Mouse (Mus musculus) lung, postnatal 25 days (tissue): ENCODE results near the gene Stk11ip.

Experiments
- DNase-seq: peaks from one replicate; pipeline ENCODE4 v3.0.0; 2022; ENCODE audit warnings: low spot score

The Stk11ip gene

GRCm38 (mm10) chr1:75572776-75573175, 51.4 kb downstream of the Stk11ip start:
- DNase-seq: no peak

- no peak for DNase-seq
Measured at GRCm38 (mm10) chr1:75573715-75574114, 52.4 kb downstream of the Stk11ip start.

GRCm38 (mm10) chr1:75574476-75575310, 53.4 kb downstream of the Stk11ip start:
- no peak for DNase-seq

- no peak for DNase-seq
Measured at GRCm38 (mm10) chr1:75581936-75582624, 60.8 kb downstream of the Stk11ip start.

- DNase-seq: no peak
Measured at GRCm38 (mm10) chr1:75582625-75582956, 61.3 kb downstream of the Stk11ip start.

- DNase-seq: no peak
Measured at GRCm38 (mm10) chr1:75583034-75583433, 61.7 kb downstream of the Stk11ip start.

GRCm38 (mm10) chr1:75586791-75587190, 65.5 kb downstream of the Stk11ip start:
- no peak for DNase-seq
